Comparison of ENCODE assay signal across 12 mouse cellular contexts in the genomic region with DNA sequence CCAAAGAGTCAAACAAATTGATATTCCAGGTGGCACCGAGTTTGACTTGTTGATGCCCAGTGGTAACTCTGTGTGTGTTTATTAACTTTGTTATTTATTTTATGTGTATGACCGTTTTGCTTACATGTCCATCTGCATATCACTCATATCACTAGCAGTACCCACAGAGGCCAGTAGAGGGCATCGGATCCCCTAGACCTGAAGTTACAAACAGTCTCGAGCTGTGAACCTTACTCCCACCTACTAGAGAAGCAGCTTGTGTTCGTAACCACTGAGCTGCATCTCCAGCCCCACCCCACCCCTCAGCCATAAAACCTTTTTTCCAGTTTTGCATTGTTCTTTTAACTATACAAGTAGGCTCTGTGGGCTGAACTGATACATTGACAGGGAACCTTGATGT.
DNase-seq lines count a peak whose midpoint lies in the region; ATAC-seq and TF ChIP-seq lines count a peak whose summit lies in the region.
"Had no signal": no experiment of that assay in that cellular context is flagged by ENCODE, and none has a peak within 500 bp of the region (broad histone marks: within the 10 kb centered on the region; RNA-seq: fewer than 3 reads in every experiment).

No protein-coding gene starts in this region.

- H3K4me3 ChIP-seq in left cerebral cortex, adult 2 months: no peak overlapping the region
- H3K4me3 ChIP-seq: heart, embryonic 13.5 days; limb, embryonic 12.5 days; neural tube, embryonic 12.5 days had no signal

- H3K27ac ChIP-seq in left cerebral cortex, adult 2 months: no peak overlapping the region
- H3K27ac ChIP-seq: heart, embryonic 13.5 days; limb, embryonic 12.5 days; neural tube, embryonic 12.5 days had no signal

- TF ChIP-seq CTCF in left cerebral cortex, adult 2 months (IDR thresholded peaks at IDR 0.05): peak; percentile 40

- DNase-seq in left cerebral cortex, adult 2 months (ENCODE audit: extremely low spot score in 1 of 2, low spot score in 2 of 2): no peak
- DNase-seq in left cerebral cortex, postnatal 36 days (ENCODE audit: low spot score in 2 of 2): no peak
- peak; percentile 30 for DNase-seq in ZHBTc4 (ENCODE audit: low read depth, low spot score)
- no peak for DNase-seq in urinary bladder, postnatal 14 days (ENCODE audit: low spot score)
- no peak for DNase-seq in ovary, postnatal 14 days (ENCODE audit: low spot score)
- DNase-seq in urinary bladder, postnatal 36 days (ENCODE audit: low spot score in 2 of 2): no peak
- DNase-seq: cerebellum, adult 9-10 months had no signal

- peak; percentile 51 for ATAC-seq in CD4-positive, CD25-positive, alpha-beta regulatory T cell, adult 4 months
- peak; percentile 70; the same call in 1 of the 2 replicates for ATAC-seq in megakaryocyte-erythroid progenitor cell, adult 5-6 weeks (replicated peaks; ENCODE audit: low FRiP score, low TSS enrichment, poor library complexity, severe bottlenecking)

- intact Hi-C loops in left cerebral cortex, adult 2 months (cut with DNase I): no loop called here
- intact Hi-C loops in left cerebral cortex, postnatal 36 days (cut with DNase I): no loop called here
